Mouse (Mus musculus) spleen, postnatal 36 days (tissue): ENCODE data around the gene Esrrg.

Experiments used
- DNase-seq, 2 experiments: peaks; one replicate each; pipeline ENCODE4 v3.0.0; 2022; ENCODE audit warnings: low spot score in 2 of 2, mixed read lengths in 1 of 2

Gene Esrrg

DNA sequence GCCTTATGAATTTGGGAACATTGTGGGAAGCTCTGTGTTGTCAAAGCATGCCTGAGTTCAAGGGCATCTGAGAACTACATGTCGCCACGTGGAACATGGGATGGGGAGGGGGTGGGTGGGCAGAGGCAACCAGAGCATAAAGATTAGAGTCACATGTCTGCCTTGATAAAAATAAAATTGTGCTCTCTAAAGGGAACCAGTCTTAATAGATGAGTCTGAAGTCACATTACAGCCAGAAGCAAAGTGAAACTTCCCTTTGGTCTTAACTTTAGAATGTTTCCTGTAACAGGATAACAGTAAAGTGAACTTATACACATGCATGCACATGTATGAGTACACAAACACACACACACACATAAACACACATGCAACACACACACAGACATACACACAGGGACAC is 545.1 kb downstream of the Esrrg start:
- no peak for DNase-seq

DNA sequence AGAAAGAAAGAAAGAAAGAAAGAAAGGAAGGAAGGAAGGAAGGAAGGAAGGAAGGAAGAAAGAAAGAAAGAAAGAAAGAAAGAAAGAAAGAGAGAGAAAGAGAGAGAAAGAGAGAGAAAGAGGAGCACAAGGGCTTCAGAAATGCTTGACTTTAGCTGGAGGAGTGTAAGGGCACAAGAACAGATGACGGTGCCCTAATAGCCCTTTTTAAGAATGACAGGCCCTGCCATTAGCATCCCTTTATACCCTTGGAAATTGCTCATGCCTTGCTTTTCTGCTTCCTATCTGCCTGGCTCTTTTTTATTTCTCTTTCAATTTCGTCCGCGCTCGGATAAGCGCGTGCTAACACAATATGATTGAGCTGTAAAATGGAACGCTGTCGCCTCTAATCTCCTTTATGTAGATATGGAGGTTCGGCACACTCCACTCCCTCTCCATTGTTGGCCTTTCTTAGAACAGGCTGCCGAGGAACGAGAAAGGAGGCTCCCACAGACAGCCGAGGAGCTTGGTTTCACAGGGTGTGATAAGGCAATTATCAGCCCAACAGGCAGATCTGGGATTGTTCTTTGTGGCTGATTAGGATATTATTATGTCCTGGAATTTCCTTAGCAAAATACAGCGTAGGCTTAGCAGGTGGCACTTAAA is 546.0 kb downstream of the Esrrg start:
- no peak for DNase-seq

DNA sequence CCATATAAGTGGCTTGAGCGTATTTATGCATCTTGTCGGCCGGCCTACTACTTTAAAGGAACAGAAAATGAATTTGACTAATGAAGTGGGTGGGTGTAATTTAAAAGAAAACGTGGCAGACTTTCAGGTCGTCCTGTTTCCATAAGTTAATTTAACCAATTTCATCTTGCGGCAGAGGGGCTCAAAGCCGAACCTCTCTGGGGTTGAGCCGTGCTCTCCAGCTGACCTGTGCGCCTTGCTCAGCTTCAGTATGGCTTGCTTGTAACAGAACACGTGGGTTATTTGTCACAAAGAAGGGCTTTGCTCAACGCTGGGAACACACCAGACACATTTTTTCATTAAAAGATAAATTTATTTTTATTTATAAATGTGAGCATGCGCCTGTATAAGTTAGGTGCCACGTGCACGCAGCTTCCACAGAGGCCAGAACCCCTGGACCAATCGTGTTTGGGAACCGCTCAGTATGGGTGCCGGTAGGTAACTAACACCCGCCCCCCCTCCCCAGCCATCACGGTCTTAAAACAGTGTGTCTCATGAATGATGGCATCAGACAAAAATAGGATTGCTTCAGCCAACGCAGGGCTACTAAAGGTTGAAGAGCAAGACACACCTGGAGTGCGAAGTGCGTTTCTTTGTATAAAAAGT is 546.7 kb downstream of the Esrrg start:
- no peak for DNase-seq

DNA sequence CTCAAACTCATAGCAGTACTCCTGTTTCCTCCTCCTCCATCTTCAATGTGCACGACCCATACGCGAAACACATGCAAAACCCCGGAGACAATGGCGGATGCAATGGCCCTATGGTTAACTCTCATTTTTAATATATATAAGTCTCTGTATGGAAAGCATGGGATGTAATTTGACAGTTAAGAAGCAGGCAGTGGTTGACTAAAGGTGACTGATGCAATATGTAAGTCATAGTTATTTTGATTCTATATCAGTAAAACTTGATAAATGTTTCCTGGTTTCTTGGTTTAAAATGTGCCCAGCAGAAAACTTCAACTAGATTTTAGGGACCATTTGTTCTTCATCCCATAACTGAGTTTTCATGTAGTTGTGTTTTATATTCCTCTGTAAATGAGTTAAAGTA is 547.9 kb downstream of the Esrrg start:
- no peak for DNase-seq

DNA sequence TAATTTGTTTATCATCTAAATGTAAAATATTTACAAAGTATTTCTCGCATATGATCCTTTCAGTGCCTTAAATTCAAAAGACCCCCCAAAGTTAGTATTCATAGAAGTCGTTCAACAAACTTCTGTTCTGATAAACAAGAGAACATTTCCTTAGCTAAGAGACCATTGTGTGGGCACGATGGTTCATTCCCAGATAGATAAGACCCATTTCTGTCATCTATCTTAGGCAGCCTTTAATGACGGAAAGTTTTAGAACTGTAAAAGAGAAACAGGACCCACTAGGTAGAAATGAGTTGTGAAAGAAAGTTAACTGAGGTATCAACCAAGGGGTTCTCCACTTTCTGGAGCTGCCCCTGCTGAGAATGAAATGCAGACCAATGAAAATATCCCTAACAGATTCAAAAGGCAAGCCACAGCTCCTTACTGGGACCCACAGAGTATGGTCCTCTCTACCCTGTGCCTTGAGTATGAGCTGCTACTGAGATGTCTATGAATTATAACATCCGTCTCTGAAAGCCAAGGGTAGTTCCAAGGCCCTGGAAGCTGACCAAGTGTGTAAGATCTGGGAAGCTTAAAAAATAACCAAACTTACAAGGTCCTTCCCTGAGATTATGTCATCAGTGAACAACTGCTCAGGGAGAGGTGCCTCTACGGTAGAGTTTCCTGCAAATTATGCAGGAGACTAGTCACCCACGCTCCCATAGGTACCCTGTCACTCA is 548.8 kb downstream of the Esrrg start:
- DNase-seq, result no peak

DNA sequence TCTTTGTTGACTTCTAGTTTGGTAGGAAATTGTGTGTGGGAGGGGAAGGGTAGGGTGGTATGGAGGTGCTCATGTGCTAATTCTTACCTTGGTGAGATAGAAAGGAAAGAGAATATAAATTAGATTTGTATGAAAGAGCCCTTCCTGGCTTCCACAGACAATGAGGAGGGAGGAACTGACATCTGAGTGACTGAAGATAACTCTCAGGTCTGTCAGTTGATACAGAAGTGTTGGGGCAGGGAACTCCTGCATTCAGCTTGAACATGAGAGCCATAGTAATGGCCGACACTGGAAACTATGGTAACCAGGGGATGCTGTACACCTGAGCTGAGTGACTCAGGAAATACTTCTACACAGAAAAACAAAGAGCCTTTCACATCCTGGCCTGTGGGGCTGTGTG is 550.1 kb downstream of the Esrrg start:
- no peak for DNase-seq

DNA sequence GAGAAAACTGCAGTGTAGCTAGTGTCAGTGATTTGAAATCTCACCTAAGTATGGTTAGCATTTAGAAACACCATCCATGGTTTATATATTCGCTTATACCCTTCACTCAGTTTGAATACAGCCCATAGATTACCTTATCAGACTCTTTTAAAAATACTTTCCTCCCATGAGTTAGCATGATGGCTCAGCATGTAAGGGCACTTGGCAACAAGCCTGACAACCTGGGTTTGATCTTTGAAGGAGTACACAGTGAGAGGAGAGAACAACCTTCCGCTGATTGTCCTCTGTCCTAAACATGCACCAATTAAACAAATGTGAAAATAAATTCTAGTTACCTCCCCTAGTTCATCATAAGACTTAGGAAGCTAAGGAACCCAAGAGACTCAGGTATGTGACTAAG is 550.5 kb downstream of the Esrrg start:
- no peak for DNase-seq

DNA sequence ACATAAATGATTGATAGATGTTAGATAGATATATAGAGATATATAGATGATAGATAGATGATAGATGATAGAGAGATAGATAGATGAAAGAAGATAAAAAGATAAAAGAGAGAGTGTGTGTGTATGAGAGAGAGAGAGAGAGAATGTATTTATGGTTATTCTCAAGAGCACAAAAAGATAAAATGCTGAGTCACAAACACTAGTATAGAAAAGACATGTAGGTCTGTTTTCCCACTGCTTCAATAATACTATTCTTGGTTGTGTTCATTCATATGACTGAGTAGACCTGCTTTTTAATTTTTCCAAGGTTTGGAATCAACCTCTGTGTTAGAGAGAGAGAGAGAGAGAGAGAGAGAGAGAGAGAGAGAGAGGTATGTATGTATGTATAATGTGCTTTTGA is 554.5 kb downstream of the Esrrg start:
- DNase-seq, result no peak

DNA sequence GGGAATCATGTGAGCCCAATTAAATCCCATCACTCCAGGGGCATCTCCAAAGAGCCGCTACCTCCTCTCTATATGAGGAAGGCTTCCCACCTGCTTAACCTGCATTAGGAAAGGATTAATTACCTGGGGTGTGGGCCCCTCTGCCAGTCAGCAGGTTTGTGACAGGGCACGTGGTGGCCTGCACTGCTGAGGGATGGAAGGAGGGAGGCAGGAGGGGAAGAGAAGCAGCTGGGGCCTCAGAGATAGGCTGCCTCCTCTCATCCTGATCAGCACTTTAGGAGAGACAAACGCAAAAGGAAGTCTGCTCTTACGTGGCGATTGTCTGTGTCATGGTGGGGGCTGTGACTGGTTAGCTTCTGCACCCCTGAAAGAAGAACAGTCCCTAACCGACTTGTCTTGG is 555.7 kb downstream of the Esrrg start:
- DNase-seq, result no peak

DNA sequence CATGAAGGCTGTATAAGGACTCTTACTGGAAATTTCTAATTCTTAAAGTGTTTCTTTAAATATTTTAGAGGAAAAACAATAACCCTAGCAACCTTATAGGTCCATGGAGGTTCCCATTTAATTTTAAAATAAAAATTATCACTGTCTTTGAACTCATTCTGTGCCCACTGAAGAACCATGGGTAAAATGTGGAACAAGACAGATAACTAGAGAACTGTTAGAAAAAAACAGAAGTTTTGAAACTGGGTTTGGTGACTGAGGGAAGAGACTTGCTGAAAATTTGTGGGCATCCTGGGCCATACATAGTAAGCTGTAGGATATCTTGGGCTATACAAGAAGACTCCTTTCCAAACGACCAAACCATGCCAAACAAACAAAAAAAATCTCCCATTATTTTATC is 565.3 kb downstream of the Esrrg start:
- no peak for DNase-seq

DNA sequence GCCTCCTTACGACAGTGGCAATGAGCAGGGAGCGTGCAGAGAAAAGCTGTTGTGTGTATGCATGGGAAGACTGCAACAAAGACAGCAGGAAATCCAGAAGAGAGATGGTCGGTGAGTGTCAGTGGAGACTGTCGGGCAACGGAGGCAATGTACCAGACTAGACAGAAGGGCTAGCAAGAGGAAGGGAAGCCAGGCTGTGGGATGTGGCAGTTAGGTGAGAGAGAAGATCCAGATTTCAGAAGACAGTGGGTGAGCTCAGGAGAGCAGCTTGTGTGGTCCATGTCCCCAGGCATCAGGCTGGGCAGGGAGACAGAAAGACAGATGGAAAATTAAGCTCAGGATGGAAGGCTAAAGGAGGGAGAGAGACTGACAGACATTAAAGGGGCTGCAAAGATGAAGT is 574.4 kb downstream of the Esrrg start:
- no peak for DNase-seq

DNA sequence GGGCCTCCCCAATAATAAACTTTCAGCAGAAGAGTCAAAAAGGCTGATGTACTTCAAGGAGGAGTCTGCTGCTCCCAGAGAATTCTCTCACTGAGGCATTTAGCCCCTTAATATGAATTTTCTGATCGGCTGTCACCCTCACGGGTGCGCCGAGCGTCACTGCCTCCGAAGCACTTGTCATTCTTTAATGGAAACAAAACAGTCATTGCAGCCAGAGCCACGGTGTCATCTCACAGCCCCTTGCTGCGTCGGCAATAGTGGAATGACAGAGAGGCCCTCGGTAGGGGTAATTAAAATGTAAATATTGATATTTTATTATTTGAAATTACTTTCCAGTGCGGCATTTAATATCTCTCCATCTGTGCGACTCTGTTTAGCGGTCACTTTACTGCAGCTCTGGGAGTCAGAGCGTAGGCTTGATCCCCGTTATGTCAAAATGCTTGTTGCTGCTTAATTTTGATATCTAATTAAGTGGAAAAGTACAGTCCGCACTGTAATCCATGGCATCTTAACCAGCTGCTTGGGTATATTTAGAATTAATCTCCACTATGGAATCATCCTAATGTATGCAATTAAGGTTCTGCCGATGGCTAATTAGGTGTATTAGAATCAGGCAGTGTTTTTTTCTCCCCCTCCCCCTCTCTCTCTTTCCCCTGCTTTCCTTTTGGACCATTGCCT is 578.0 kb downstream of the Esrrg start:
- no peak for DNase-seq

DNA sequence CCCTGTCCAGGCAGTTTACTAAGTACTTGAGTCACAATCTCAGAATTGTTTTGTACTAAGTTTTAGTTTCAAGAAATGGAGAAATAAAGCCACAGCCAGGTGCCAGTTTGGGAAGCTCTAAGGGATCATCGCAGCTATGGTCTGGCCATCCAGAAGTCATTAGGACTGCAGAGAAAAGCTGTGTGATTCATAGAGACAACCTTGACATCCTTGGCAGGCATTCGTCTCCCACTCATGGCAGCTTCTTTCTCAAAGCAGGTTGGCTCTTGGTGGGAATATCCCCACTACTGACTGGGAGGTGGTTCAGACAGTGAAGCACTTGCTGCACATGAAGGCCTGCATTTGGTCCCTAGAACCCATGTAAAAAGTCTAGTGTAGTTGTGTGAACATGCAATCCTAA is 584.4 kb downstream of the Esrrg start:
- DNase-seq, result no peak

DNA sequence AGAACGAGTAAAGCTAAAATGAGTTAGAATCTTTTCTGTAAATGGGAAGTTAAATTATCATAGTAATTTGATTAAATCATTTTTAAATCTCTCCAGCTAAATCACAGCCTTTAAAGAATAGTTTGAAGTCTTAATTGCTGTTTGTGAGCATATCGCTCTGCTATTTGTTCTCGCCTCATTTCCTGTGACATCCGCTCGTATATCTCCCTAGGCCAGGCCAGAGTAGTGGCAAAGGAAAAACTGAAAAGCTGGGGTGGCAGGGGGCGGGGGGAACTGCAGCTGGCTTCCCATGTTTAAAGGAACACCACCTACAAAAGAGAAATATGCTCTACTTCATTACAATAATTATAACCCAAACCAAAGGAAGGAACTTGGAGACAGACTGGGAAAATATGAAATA is 598.8 kb downstream of the Esrrg start:
- no peak for DNase-seq

DNA sequence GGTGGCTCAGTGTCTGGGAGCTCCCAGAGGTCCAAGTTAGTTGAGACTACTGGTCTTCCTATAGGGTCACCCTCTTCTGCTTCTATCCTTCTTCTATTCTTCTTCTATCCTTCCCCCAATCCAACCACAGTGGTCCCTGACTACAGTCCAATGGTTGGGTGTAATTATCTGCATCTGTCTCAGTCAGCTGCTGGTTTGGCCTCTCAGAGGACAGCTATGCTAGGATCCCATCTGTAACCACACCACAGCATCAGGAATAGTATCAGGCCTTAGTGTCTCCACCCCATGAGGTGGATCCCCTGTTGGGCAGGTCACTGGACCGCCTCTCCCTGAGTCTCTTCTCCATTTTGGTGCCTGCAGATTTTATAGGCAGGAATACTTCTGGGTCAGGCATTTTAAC is 600.4 kb downstream of the Esrrg start:
- no peak for DNase-seq

DNA sequence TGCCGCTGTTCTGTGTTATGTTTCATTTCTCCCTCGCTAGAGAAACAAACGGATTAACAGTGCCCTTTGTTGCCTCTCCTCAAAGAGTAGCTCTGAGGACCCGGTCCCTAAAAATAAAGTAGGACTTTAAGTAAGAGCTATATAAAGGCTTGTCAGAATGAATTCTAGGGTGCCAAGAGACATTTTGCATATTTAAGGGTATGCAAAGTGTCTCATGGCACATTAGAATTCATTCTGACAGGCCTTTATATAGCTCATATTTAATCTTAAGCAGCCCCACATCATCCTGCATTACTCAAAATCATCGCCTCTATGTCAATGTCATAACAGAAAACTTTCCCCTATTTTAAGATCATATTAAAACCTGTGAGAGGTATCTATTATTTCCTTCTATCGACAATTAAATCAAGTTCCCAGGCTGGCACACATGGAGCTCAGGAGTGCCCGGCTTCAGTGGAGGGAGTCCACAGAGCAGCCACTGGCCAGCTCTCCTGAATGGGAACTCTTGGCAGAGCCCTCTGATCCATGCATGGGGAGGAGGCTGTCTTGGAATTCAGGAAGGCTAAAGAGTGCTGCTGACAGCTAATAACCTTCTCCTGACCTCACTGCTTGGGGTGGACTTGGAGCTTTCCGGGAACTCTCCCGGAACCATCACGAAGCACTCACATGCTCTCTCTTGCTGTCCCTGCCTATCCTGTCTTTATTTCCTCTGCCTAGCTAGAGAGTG is 606.5 kb downstream of the Esrrg start:
- no peak for DNase-seq

DNA sequence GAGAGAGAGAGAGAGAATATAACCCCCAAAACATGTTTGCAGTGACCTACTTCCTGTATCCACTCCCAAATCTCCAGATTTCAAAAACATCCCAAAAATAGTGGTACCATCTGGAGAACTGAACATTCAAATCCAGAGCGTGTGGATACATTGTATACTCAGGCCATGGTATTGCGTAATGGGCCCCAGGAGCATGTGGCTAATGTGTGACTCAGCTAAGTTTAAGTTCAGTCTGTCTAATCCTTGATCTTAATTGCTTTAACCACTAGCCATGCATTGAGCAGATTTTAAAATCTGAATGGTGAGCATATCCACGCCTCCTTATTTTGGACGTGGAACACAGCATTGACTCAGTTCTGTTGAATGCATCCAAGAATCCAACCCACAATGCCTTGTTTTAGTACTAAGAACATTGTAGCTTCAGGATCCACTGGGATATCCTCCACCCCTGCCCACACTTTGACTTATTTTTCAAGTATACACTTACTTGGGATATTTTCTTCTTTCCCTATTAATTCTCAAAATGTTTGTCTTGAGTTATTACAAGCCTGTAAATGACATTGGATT is 612.7 kb downstream of the Esrrg start:
- no peak for DNase-seq

DNA sequence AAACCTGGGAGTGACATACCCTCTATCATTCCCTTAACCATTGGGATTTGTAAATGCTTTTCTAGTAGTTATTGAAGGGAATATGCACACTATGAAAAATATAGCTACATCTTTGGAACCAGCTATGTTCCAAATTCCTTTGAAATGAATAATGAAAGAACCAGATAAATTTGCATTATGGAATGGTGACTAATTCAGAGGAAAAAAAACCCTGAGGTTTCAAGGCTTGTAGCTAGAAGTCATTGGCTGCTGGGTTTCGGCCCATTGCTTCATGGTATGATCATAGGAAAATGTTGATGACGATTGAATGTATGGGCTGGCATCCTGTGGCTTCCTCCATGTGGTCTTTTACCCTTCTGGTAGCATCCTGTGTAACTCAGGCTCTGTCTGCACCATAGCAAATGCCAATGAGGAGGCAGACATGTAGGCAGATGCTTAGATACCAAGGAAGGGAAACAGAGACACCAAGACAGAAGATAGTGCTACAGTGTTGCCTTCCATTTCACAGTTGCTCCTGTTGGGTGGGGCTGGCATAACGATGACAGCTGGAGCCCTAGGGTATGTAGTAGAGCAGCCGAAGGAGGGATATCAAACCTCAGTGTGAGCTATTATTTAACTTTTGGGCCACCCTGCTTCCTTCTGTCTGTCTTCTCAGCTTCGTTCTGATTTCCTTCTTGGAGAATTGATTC is 624.6 kb downstream of the Esrrg start:
- no peak for DNase-seq

DNA sequence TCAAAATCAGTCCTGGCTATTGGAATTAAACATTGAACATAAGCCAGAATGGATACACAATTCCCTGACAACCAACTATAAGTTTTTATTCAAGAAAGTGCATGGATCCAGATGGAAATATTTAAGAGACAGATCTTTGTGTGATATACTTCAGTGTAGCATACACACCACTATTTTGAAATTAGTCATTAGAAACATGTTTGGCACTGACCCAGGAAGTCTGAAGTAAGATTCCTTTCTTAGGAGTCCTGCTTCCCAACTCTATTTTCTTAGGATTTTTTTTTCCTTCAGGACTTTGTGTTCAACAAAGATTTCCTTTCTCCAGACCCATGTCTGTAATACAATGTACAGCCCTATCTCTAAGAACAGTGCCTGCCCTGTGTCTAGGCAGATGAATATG is 630.0 kb downstream of the Esrrg start:
- DNase-seq, result no peak

DNA sequence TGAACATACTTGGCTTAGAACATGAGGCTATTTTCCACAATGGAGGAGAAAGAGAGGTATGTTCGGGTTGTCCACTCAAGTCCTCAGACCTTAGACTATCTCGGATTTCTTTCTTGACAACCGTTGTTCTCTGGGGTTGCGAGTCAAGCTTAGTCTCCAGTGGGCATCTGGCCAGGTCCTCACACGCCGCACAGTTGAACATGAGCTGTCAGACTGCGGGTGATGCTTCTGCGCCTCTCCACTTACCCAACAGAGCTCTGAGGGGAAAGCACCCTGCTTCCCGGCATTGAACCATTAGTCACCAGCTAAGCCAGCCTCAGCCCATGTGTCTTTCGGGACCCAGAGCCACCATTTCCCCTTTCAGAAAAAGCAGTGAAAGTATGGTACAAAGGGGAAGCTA is 633.2 kb downstream of the Esrrg start:
- DNase-seq, result no peak

DNA sequence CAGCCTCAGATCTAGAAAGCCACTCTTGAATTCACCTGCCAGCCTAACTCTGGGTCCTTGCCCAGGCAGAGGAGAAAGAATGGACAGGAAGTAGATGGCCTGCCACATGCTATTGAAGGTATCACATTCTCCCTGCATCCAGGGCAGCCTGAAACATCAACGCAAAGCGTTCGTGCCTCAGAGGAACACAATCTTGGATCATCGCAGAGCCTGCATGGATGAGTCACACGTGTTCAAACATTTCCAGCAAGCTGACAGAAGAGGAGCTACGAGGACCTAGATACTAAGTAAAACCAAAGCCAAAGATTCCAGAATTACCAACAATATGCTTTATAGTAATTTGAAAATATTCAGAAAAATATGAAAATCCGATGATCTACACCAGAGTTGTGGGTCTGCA is 648.9 kb downstream of the Esrrg start:
- DNase-seq, result no peak
